Mouse (Mus musculus) neural tube, embryonic 14.5 days (tissue): ENCODE measurements around the gene Unk. TPM values are rescaled to one million over a fixed set of nuclear protein-coding genes. Genes with fewer than 3 reads are reported as not detected.

Experiments used
- ATAC-seq: fragments of 200-750 bp; cut with Nextera tagmentation; 2 replicates; pipeline ENCODE4 v1.8.0; 2017; ENCODE audit warnings: low read depth, mild to moderate bottlenecking, moderate TSS enrichment, moderate library complexity
- H3K27ac ChIP-seq: fragments of 300-500 bp; sonication (generic); 2 replicates; pipeline ENCODE4 v1.5.1; 2014; ENCODE audit warnings: low read depth, mild to moderate bottlenecking, control low read depth, low read length, moderate library complexity, mixed read lengths
- H3K27me3 ChIP-seq: fragments of 300-500 bp; sonication (generic); 2 replicates; pipeline ENCODE4 v1.6.1; 2014; ENCODE audit warnings: low read length; ENCODE audit not compliant: control insufficient read depth, insufficient read depth
- H3K36me3 ChIP-seq: fragments of 300-500 bp; sonication (generic); 2 replicates; pipeline ENCODE4 v1.6.1; 2014; ENCODE audit warnings: low read length, mixed read lengths; ENCODE audit not compliant: control insufficient read depth, insufficient read depth
- H3K4me1 ChIP-seq: fragments of 300-500 bp; sonication (generic); 2 replicates; pipeline ENCODE4 v1.6.1; 2014; ENCODE audit warnings: low read length; ENCODE audit not compliant: control insufficient read depth, insufficient read depth
- H3K4me2 ChIP-seq: fragments of 300-500 bp; sonication (generic); 2 replicates; pipeline ENCODE4 v1.6.1; 2014; ENCODE audit warnings: mild to moderate bottlenecking, low read depth, low read length, control low read depth
- H3K4me3 ChIP-seq: fragments of 300-500 bp; sonication (generic); 2 replicates; pipeline ENCODE4 v1.5.1; 2014; ENCODE audit warnings: low read depth, low read length, control low read depth, mixed read lengths
- H3K9ac ChIP-seq: fragments of 300-500 bp; sonication (generic); replicated peaks from 2 replicates; pipeline ENCODE4 v1.6.1; 2014; ENCODE audit warnings: low read depth, mild to moderate bottlenecking, control low read depth, low read length, mixed read lengths
- H3K9me3 ChIP-seq: fragments of 300-500 bp; sonication (generic); 2 replicates; pipeline ENCODE4 v1.6.1; 2016; ENCODE audit warnings: low read length; ENCODE audit not compliant: control insufficient read depth
- WGBS: fragments of 180-500 bp; shearing (Covaris S2); extraction: QIAGEN DNeasy Blood & Tissue Kit; methylation state at CpG from one replicate; pipeline ENCODE4 v1.1.7; 2014; 5-methylcytosine and 5-hydroxymethylcytosine counted together
- polyA plus RNA-seq: library from polyadenylated mRNA; unstranded; fragments of >200 nt; fragmentation: Nextera tagmentation; extraction: Ambion mirVana; gene quantifications from 2 replicates; pipeline ENCODE4 v1.2.1, GENCODE M21; 2014

Gene Unk
- polyA plus RNA-seq, 1 experiment from 2014 or later = 29.1 TPM

DNA sequence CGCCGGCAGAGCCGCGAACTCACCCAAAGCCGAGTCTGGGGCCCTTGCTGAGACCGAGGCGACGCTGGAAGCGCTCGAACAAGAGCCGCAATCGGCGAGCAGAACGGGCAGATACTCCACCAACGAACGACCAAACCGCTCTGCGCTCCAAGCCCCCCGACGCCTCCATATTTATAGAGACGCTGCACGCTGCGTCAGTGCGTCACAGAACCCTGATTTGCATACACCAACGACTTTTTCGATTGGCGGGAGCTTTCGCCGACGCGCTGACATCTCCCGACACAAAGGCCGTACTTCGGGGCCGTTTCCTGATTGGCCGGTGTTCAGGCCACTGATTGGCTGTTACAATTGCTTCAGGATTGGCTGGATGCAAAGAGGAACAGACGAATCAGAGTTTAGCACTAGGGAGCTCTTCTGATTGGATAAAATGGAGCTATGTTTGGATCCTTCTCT lies 5.7 kb upstream of the Unk start:
- Histone ChIP-seq H3K36me3 (peaks cover 16% of the 10 kb centered on the region; the same call in 1 of the 2 replicates), H3K9me3 (no peaks in the 10 kb centered on the region), H3K9ac (peak overlapping the region; percentile 100), H3K4me1 (peaks cover 14% of the 10 kb centered on the region), H3K27ac (peak overlapping the region; percentile 100), H3K4me2 (no peak overlapping the region), H3K4me3 (peak overlapping the region; percentile 99), H3K27me3 (no peaks in the 10 kb centered on the region)
- peak; percentile 95 for ATAC-seq
- WGBS = under 1% methylated on average over 37 of the region's 37 CpGs

DNA sequence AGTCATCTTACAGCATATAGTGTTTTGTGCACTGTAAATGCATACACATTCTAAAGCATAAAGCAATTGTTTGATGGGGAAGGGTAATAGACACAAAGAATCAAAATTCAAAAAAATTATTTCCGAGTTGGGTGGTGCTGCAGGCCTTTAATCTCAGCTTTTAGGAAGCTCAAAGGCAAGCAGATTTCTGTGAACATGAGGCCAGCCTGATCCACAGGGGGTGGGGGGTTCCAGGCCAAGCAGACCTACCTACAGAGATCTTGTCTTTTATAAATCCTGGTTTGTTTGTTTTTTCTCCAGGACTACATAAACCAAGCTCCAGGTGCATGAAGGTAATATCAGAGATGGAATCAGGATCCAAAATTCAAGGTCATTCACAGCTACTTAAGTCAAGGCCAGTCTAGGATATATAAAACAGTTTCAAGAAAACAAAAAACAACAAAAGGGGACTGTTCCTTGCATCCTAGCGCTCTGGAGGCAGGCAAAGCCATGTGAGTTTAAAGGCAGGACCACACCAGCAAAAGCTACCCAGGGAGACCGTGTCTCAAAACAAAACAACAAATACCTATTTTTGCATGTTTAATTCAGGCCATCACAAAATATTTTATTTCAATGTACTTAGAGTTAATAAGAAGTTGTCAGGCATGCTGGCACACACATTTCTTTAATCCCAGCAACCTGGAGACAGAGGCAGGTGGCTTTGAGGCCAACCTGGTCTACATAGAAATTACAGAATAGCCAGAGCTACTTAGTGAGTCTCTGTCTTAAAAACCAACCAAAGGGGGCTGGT lies 4.9 kb upstream of the Unk start:
- H3K4me3 ChIP-seq = no peak overlapping the region
- WGBS = 92% methylated on average over 3 of the region's 3 CpGs
- no peaks in the 10 kb centered on the region for H3K9me3 ChIP-seq
- H3K4me2 ChIP-seq = no peak overlapping the region
- peaks cover 14% of the 10 kb centered on the region for H3K4me1 ChIP-seq
- ATAC-seq = no peak
- H3K27ac ChIP-seq = peak overlapping the region; percentile 64
- no peak overlapping the region for H3K9ac ChIP-seq
- no peaks in the 10 kb centered on the region for H3K27me3 ChIP-seq
- H3K36me3 ChIP-seq = peaks cover 16% of the 10 kb centered on the region; the same call in 1 of the 2 replicates

DNA sequence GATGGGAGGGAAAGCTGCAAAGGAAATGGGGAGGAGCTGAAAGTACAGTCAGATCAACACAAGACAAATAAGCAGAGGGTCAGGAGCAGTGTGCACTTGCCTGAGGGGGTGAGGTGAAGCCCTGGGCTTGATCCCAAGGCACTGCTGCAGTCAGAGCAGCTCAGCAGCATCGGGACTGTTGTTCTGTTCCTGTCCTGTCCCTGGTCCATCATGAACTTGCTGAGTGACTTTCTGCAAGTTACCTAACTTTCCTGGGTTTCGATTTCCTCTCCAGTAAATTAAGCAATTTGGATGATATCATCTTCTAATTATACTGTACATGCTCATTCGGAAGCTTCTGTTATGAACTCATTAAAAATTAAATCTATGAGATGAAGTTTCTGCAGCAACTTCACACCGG lies 2.4 kb upstream of the Unk start, which contains the start of gene H3f3b:
Gene H3f3b (minus strand): TSS at position 207 of the 400 bp plus-strand sequence.
- 86% methylated on average over 4 of the region's 4 CpGs for WGBS
- ATAC-seq = no peak
- H3K4me1 ChIP-seq = peaks cover 8% of the 10 kb centered on the region
- no peaks in the 10 kb centered on the region for H3K36me3 ChIP-seq
- no peaks in the 10 kb centered on the region for H3K27me3 ChIP-seq
- no peak within 1 kb of the TSS for H3K4me3 ChIP-seq
- H3K4me2 ChIP-seq = no peak within 1 kb of the TSS
- H3K27ac ChIP-seq = no peak within 1 kb of the TSS
- no peak within 1 kb of the TSS for H3K9ac ChIP-seq
- H3K9me3 ChIP-seq = no peaks in the 10 kb centered on the region

DNA sequence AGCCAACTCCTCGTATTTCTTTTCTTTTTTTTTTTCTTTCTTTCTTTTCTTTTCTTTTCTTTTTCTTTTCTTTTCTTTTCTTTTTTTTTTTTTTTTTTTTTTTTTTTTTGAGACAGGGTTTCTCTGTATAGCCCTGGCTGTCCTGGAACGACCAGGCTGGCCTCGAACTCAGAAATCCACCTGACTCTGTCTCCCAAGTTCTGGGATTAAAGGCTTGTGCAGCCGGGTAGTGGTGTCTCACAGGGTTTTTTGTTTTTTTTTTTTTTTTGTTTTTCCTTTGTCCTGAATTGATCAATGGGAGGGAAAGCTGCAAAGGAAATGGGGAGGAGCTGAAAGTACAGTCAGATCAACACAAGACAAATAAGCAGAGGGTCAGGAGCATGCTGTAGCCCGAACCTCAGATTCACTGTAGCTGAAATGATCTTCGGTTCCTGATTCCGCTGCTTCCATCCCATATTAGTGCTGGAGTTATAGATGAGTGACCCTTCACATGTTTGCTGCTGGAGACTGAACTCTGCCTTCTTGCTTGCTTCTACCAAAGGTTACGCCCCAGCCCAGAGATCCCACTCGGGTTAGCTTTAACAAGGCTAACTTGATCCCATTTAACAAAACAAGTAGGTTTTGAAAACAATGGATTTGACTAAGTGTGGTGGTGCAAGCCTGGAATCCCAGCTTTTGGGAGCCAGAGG lies 1.8 kb upstream of the Unk start:
- no peak for ATAC-seq
- 84% methylated on average over 9 of the region's 9 CpGs for WGBS
- peaks cover 8% of the 10 kb centered on the region for H3K4me1 ChIP-seq
- no peaks in the 10 kb centered on the region for H3K9me3 ChIP-seq
- no peak overlapping the region for H3K4me2 ChIP-seq
- no peak overlapping the region for H3K4me3 ChIP-seq
- no peak overlapping the region for H3K9ac ChIP-seq
- H3K36me3 ChIP-seq = no peaks in the 10 kb centered on the region
- H3K27me3 ChIP-seq = no peaks in the 10 kb centered on the region
- no peak overlapping the region for H3K27ac ChIP-seq

DNA sequence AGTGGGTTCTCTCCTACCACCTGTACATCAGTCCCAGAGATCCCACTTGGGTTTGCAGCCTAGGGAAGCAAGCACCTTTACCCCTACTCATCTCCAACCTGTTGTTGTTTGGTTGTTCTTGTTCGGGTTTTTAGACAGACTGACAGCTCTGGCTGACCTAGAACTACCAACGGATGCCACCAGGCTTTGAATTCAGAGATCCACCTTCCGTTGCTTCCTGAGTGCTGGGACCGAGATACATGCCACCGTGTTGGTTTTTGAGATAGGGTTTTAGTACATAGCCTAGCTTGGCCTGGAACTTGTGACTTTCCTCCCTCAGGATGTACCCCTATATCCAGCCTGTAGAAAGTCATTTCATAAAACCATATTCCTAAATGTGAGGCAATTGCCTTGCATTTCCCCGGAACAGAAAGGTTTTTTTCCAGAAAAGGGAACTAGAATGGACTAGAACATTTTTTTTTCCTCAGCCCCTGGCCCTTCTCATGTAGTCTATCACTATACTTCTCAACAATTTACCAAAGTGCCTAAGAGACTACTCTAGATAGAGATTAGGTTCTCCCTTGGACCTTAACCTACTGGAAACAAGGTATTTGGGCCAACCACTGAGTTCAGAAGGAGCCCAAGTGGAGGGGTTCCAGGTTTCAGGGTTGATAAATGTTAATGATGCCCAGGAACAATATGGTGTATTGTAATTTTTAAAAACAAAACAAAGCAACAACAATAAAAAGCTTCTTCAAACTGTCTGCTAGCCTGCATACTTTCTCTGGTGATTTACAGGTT lies 846 bp upstream of the Unk start:
- Histone ChIP-seq H3K27ac (peak overlapping the region; percentile 100; the same call in 1 of the 2 replicates), H3K4me2 (peak overlapping the region; percentile 64), H3K36me3 (no peaks in the 10 kb centered on the region), H3K9me3 (no peaks in the 10 kb centered on the region), H3K27me3 (no peaks in the 10 kb centered on the region), H3K9ac (peak overlapping the region; percentile 49; the same call in 1 of the 2 replicates), H3K4me3 (peak overlapping the region; percentile 64), H3K4me1 (peaks cover 8% of the 10 kb centered on the region)
- 91% methylated on average over 6 of the region's 6 CpGs for WGBS
- ATAC-seq = 0 out of 2 replicates have a peak, but pooled peaks have one; percentile 1

DNA sequence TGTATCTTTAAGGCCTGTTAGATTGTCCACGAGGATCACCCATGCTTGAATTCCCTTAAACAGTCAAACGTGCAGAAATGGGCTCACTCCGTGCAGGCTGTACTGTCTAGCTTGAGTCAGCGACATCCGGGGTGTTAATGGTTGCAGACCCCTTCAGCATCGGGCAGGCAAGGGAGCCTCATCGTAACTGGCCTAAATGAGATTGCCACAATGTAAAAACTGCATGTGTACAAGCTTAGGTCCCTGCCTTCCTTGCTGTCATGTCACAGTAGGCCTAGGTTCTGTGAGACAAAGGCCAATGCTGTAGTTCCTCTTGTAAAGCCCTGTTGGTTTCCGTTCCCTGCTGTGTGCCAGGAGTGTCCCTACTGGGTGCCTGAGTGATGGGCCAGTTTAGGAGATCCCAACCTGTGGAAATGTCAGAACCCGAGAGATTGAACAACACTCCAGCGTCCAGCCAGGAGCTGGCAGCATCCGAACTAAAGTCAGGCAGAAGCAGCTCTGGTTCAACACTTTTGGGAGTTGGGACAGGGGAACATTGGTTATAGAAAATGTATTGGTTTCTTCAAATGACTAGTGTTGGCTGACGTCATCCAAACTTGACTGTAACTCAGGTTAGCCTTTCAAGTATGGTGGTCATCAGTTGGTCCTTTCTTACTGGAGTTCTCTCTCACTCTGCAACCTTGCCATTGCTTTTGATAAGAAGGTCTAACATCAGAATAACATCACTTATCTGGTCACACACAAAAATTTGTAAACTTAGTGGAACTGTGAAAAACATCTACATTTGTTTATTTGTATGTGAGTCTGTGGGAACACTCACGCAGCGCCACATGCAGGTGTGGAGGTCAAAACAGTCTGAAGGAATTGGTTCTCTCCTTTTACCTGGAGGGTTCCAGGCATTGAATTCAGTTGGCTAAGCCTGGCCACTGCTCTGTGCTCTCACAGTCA lies 1.1 kb downstream of the Unk start:
- Histone ChIP-seq H3K9ac (peak overlapping the region; percentile 95), H3K27me3 (no peaks in the 10 kb centered on the region), H3K36me3 (no peaks in the 10 kb centered on the region), H3K4me3 (peak overlapping the region; percentile 64), H3K27ac (peak overlapping the region; percentile 100), H3K4me1 (peaks cover 8% of the 10 kb centered on the region), H3K9me3 (no peaks in the 10 kb centered on the region), H3K4me2 (peak overlapping the region; percentile 91)
- peak; percentile 12; the same call in 1 of the 2 replicates for ATAC-seq
- 24% methylated on average over 14 of the region's 14 CpGs for WGBS

DNA sequence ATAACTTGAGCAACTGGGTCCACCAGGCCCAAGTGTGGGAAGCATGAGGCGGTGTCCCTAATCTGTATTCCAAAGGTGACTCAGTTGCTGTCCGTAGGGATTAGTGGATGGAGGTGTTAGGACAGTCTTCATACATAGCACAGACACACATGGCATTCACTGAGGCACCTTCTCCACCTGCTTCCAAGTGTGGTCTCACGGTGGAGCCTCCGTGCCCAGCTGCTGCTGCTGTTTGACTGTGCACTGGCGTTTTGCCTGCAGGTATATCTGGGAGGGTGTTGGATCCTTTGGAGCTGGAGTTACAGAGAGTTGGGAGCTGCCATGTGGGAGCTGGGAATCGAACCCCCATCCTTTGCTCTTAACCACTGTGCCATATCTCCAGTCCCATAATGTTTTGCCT lies 4.5 kb downstream of the Unk start:
- Histone ChIP-seq H3K27me3 (no peaks in the 10 kb centered on the region), H3K9ac (no peak overlapping the region), H3K4me3 (no peak overlapping the region), H3K27ac (no peak overlapping the region), H3K36me3 (0 out of 2 replicates have a peak, but pooled peaks cover 3% of the 10 kb centered on the region), H3K4me1 (peaks cover 8% of the 10 kb centered on the region), H3K9me3 (no peaks in the 10 kb centered on the region), H3K4me2 (no peak overlapping the region)
- no peak for ATAC-seq
- 93% methylated on average over 6 of the region's 6 CpGs for WGBS

DNA sequence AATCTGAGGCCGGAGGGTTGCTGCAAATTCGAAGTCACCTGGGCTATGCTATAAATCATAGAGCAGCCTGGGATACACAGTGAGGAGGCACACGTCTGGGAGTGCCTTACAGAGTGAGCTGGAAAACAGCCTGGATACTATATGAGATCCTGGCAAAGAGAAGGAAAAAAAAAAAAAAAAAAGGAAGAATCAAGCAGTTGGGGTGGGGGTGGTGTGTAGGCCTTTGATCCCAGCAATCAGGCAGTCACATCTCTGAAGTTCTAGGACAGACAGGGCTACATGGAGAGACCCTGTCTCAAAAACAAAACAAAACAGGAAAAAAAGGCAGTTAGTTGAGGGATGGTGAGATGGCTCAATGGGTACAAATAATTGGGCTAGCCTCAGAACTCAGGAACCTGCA lies 6.5 kb downstream of the Unk start:
- no peak overlapping the region for H3K27ac ChIP-seq
- no peaks in the 10 kb centered on the region for H3K27me3 ChIP-seq
- ATAC-seq = no peak
- no peaks in the 10 kb centered on the region for H3K9me3 ChIP-seq
- H3K4me1 ChIP-seq = peaks cover 1% of the 10 kb centered on the region
- H3K9ac ChIP-seq = no peak overlapping the region
- WGBS = 80% methylated on average over 3 of the region's 3 CpGs
- no peak overlapping the region for H3K4me2 ChIP-seq
- peaks cover 8% of the 10 kb centered on the region; the same call in 1 of the 2 replicates for H3K36me3 ChIP-seq
- H3K4me3 ChIP-seq = no peak overlapping the region
